Mouse (Mus musculus) hindbrain, embryonic 16.5 days (tissue): ENCODE measurements around the gene C1qa. TPM values are rescaled to one million over a fixed set of nuclear protein-coding genes. Genes with fewer than 3 reads are reported as not detected.

Experiments
- ATAC-seq: fragments of 200-750 bp; cut with Nextera tagmentation; 2 replicates; pipeline ENCODE4 v1.8.0; 2017; ENCODE audit warnings: moderate TSS enrichment, moderate library complexity
- H3K27ac ChIP-seq: fragments of 300-500 bp; sonication (generic); 2 replicates; pipeline ENCODE4 v1.5.1; 2014; ENCODE audit warnings: low read depth, mild to moderate bottlenecking, control low read depth, low read length, moderate library complexity
- H3K27me3 ChIP-seq: fragments of 300-500 bp; sonication (generic); replicated peaks from 2 replicates; pipeline ENCODE4 v1.6.1; 2014; ENCODE audit warnings: low read length; ENCODE audit not compliant: control insufficient read depth, insufficient read depth
- H3K36me3 ChIP-seq: fragments of 300-500 bp; sonication (generic); 2 replicates; pipeline ENCODE4 v1.6.1; 2014; ENCODE audit warnings: mild to moderate bottlenecking, low read length, moderate library complexity, mixed read lengths; ENCODE audit not compliant: control insufficient read depth, insufficient read depth
- H3K4me1 ChIP-seq: fragments of 300-500 bp; sonication (generic); 2 replicates; pipeline ENCODE4 v1.6.1; 2014; ENCODE audit warnings: low read depth, low read length; ENCODE audit not compliant: control insufficient read depth, insufficient read depth
- H3K4me2 ChIP-seq: fragments of 300-500 bp; sonication (generic); 2 replicates; pipeline ENCODE4 v1.6.1; 2014; ENCODE audit warnings: mild to moderate bottlenecking, low read length, control low read depth, moderate library complexity
- H3K4me3 ChIP-seq: fragments of 300-500 bp; sonication (generic); 2 replicates; pipeline ENCODE4 v1.5.1; 2014; ENCODE audit warnings: mild to moderate bottlenecking, low read length, control low read depth, moderate library complexity
- H3K9ac ChIP-seq: fragments of 300-500 bp; sonication (generic); 2 replicates; pipeline ENCODE4 v1.6.1; 2014; ENCODE audit warnings: low read depth, mild to moderate bottlenecking, control low read depth, low read length, moderate library complexity
- H3K9me3 ChIP-seq: fragments of 300-500 bp; sonication (generic); 2 replicates; pipeline ENCODE4 v1.6.1; 2014; ENCODE audit warnings: mild to moderate bottlenecking, low read length, moderate library complexity; ENCODE audit not compliant: control insufficient read depth
- WGBS: fragments of 180-500 bp; shearing (Covaris S2); extraction: QIAGEN DNeasy Blood & Tissue Kit; methylation state at CpG from one replicate; pipeline ENCODE4 v1.1.7; 2014; 5-methylcytosine and 5-hydroxymethylcytosine counted together
- polyA plus RNA-seq: library from polyadenylated mRNA; unstranded; fragments of >200 nt; fragmentation: Nextera tagmentation; extraction: Ambion mirVana; gene quantifications from 2 replicates; pipeline ENCODE4 v1.2.1, GENCODE M21; 2015

C1qa gene
- polyA plus RNA-seq, 1 experiment from 2014 or later: 36.8 TPM

GRCm38 (mm10) chr4:136878171-136878570 lies 20.4 kb downstream of the C1qa start:
- 54% methylated on average over 8 of the region's 8 CpGs for WGBS
- Histone ChIP-seq H3K4me2 (no peak overlapping the region), H3K4me3 (no peak overlapping the region), H3K27ac (no peak overlapping the region), H3K36me3 (no peaks in the 10 kb centered on the region), H3K4me1 (no peaks in the 10 kb centered on the region), H3K9me3 (no peaks in the 10 kb centered on the region), H3K9ac (no peak overlapping the region), H3K27me3 (no peaks in the 10 kb centered on the region)
- no peak for ATAC-seq

- no peaks in the 10 kb centered on the region for H3K9me3 ChIP-seq
- no peaks in the 10 kb centered on the region for H3K27me3 ChIP-seq
- no peak overlapping the region for H3K4me3 ChIP-seq
- H3K4me1 ChIP-seq: no peaks in the 10 kb centered on the region
- no peak overlapping the region for H3K27ac ChIP-seq
- H3K36me3 ChIP-seq: no peaks in the 10 kb centered on the region
- no peak overlapping the region for H3K4me2 ChIP-seq
- H3K9ac ChIP-seq: no peak overlapping the region
- 15% methylated on average over 7 of the region's 7 CpGs for WGBS
- peak; percentile 82 for ATAC-seq
Observed at GRCm38 (mm10) chr4:136876971-136877370, 21.6 kb downstream of the C1qa start.

- WGBS: 89% methylated on average over 14 of the region's 14 CpGs
- no peaks in the 10 kb centered on the region for H3K36me3 ChIP-seq
Observed at GRCm38 (mm10) chr4:136875012-136875411, 23.6 kb downstream of the C1qa start.

DNA sequence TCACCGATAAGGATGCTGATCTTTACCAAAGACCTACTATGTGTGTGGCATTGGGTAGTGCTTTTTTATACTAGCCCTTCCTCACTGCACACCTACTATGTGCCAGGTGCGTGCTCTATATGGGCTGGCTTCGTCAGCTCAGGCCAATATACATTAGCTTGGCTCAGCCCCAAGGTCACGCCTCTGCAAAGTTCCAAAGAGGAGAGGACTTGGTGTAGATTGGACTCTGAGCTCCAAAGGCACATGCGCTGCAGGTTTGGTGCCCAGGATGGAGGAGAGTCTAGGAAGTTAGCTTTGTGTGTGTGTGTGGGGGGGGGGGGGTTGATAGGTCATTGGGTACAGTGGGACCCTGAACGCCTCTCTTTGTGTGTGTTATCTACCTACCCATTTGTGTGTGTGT lies 30.2 kb downstream of the C1qa start:
- H3K4me1 ChIP-seq: peaks cover 16% of the 10 kb centered on the region
- no peak overlapping the region for H3K9ac ChIP-seq
- H3K4me3 ChIP-seq: no peak overlapping the region
- H3K9me3 ChIP-seq: no peaks in the 10 kb centered on the region
- ATAC-seq: no peak
- H3K4me2 ChIP-seq: no peak overlapping the region
- WGBS: 78% methylated on average over 6 of the region's 6 CpGs
- no peak overlapping the region for H3K27ac ChIP-seq
- H3K27me3 ChIP-seq: no peaks in the 10 kb centered on the region
- no peaks in the 10 kb centered on the region for H3K36me3 ChIP-seq

More at GRCm38 (mm10) chr4:136875012-136875411, 23.6 kb downstream of the C1qa start:
- Histone ChIP-seq H3K4me1 (no peaks in the 10 kb centered on the region), H3K4me3 (no peak overlapping the region), H3K9ac (no peak overlapping the region), H3K27me3 (no peaks in the 10 kb centered on the region), H3K4me2 (no peak overlapping the region), H3K9me3 (no peaks in the 10 kb centered on the region), H3K27ac (no peak overlapping the region)
- no peak for ATAC-seq

- H3K36me3 ChIP-seq: no peaks in the 10 kb centered on the region
- peaks cover 16% of the 10 kb centered on the region for H3K4me1 ChIP-seq
- H3K4me2 ChIP-seq: no peak overlapping the region; the same call in 1 of the 2 replicates
- H3K27me3 ChIP-seq: no peaks in the 10 kb centered on the region
- H3K9ac ChIP-seq: no peak overlapping the region
- H3K9me3 ChIP-seq: no peaks in the 10 kb centered on the region
- 10% methylated on average over 10 of the region's 12 CpGs for WGBS
- peak; percentile 53; the same call in 1 of the 2 replicates for ATAC-seq
- no peak overlapping the region for H3K4me3 ChIP-seq
- 0 out of 2 replicates have a peak overlapping the region, but pooled peaks have one; percentile 12 for H3K27ac ChIP-seq
Observed at GRCm38 (mm10) chr4:136867690-136868345, 30.8 kb downstream of the C1qa start.

GRCm38 (mm10) chr4:136865531-136865930 lies 33.1 kb downstream of the C1qa start:
- Histone ChIP-seq H3K4me2 (peak overlapping the region; percentile 4), H3K9ac (peak overlapping the region; percentile 47), H3K4me3 (no peak overlapping the region), H3K27me3 (no peaks in the 10 kb centered on the region), H3K36me3 (no peaks in the 10 kb centered on the region), H3K27ac (peak overlapping the region; percentile 21), H3K4me1 (peaks cover 22% of the 10 kb centered on the region), H3K9me3 (no peaks in the 10 kb centered on the region)
- no peak for ATAC-seq
- 46% methylated on average over 5 of the region's 5 CpGs for WGBS

GRCm38 (mm10) chr4:136864751-136865470 lies 33.7 kb downstream of the C1qa start:
- peak; percentile 38 for ATAC-seq
- H3K9me3 ChIP-seq: no peaks in the 10 kb centered on the region
- H3K4me2 ChIP-seq: peak overlapping the region; percentile 4
- peaks cover 22% of the 10 kb centered on the region for H3K4me1 ChIP-seq
- no peak overlapping the region for H3K4me3 ChIP-seq
- H3K27ac ChIP-seq: peak overlapping the region; percentile 21
- WGBS: 2% methylated on average over 15 of the region's 15 CpGs
- no peaks in the 10 kb centered on the region for H3K27me3 ChIP-seq
- H3K9ac ChIP-seq: peak overlapping the region; percentile 47
- H3K36me3 ChIP-seq: no peaks in the 10 kb centered on the region

GRCm38 (mm10) chr4:136863517-136863916 lies 35.1 kb downstream of the C1qa start:
- H3K9ac ChIP-seq: no peak overlapping the region
- no peak for ATAC-seq
- 42% methylated on average over 9 of the region's 9 CpGs for WGBS

GRCm38 (mm10) chr4:136862411-136862810 lies 36.2 kb downstream of the C1qa start:
- Histone ChIP-seq H3K9ac (no peak overlapping the region), H3K4me1 (peaks cover 15% of the 10 kb centered on the region), H3K4me2 (no peak overlapping the region), H3K36me3 (no peaks in the 10 kb centered on the region), H3K27me3 (no peaks in the 10 kb centered on the region), H3K4me3 (no peak overlapping the region), H3K27ac (no peak overlapping the region), H3K9me3 (no peaks in the 10 kb centered on the region)
- ATAC-seq: no peak
- 76% methylated on average over 2 of the region's 2 CpGs for WGBS

More at GRCm38 (mm10) chr4:136863517-136863916, 35.1 kb downstream of the C1qa start:
- H3K4me3 ChIP-seq: no peak overlapping the region
- H3K4me1 ChIP-seq: peaks cover 22% of the 10 kb centered on the region
- no peaks in the 10 kb centered on the region for H3K36me3 ChIP-seq
- H3K27me3 ChIP-seq: no peaks in the 10 kb centered on the region
- no peak overlapping the region for H3K4me2 ChIP-seq
- H3K27ac ChIP-seq: no peak overlapping the region
- H3K9me3 ChIP-seq: no peaks in the 10 kb centered on the region
